Mouse (Mus musculus): ENCODE measurements around the gene Dnlz. TPM values are rescaled to one million over a fixed set of nuclear protein-coding genes. Genes with fewer than 3 reads are reported as not detected.

The Dnlz gene
- polyA plus RNA-seq, 1 experiment from 2014 or later, result 25.4 TPM

- Histone ChIP-seq H3K9me3 (no peaks in the 10 kb centered on the region), H3K27me3 (no peaks in the 10 kb centered on the region), H3K4me2 (no peak overlapping the region), H3K9ac (no peak overlapping the region), H3K4me3 (no peak overlapping the region), H3K27ac (no peak overlapping the region), H3K4me1 (peaks cover 13% of the 10 kb centered on the region), H3K36me3 (0 out of 2 replicates have a peak, but pooled peaks cover 3% of the 10 kb centered on the region)
- 72% methylated on average over 4 of the region's 4 CpGs for WGBS
- ATAC-seq (ENCODE audit: insufficient number of reproducible peaks, low FRiP score, low TSS enrichment, low read depth), result no peak
Measured at GRCm38 (mm10) chr2:26356231-26356630, 4.3 kb upstream of the Dnlz start.

DNA sequence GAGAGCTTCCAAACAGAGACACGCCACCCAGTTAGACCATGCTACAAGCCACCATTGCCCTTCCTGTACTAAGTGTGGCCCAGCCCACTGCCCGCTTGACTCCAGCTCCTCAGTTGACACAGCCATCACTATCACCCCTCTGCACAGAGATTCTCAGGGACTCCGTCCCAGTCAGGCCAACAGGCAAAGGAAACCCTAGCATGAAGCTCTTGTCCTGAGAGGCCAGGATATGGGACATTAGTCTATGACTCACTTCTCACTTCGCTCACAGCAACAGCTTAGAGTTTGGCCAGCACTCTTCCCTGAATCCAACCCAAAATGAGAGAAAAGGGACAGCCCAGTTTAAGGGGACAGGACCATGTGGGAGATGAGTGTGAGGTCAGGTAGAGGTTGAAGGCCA, 2.5 kb upstream of the Dnlz start:
- H3K9me3 ChIP-seq, result no peaks in the 10 kb centered on the region
- no peak overlapping the region for H3K4me3 ChIP-seq
- 88% methylated on average over 4 of the region's 4 CpGs for WGBS
- no peak overlapping the region for H3K27ac ChIP-seq
- H3K4me1 ChIP-seq, result peaks cover 25% of the 10 kb centered on the region
- no peak overlapping the region for H3K4me2 ChIP-seq
- no peaks in the 10 kb centered on the region for H3K27me3 ChIP-seq
- no peak overlapping the region for H3K9ac ChIP-seq
- H3K36me3 ChIP-seq, result peaks cover 11% of the 10 kb centered on the region
- ATAC-seq (ENCODE audit: insufficient number of reproducible peaks, low FRiP score, low TSS enrichment, low read depth), result no peak

- no peak overlapping the region for H3K27ac ChIP-seq
- peaks cover 31% of the 10 kb centered on the region for H3K4me1 ChIP-seq
- WGBS, result 87% methylated on average over 11 of the region's 11 CpGs
- H3K4me2 ChIP-seq, result no peak overlapping the region
- peaks cover 22% of the 10 kb centered on the region for H3K36me3 ChIP-seq
- no peaks in the 10 kb centered on the region for H3K27me3 ChIP-seq
- no peak overlapping the region for H3K9ac ChIP-seq
- peak overlapping the region; percentile 85 for H3K4me3 ChIP-seq
- ATAC-seq (ENCODE audit: insufficient number of reproducible peaks, low FRiP score, low TSS enrichment, low read depth), result no peak
- no peaks in the 10 kb centered on the region for H3K9me3 ChIP-seq
Measured at GRCm38 (mm10) chr2:26353066-26353980, 1.4 kb upstream of the Dnlz start.

DNA sequence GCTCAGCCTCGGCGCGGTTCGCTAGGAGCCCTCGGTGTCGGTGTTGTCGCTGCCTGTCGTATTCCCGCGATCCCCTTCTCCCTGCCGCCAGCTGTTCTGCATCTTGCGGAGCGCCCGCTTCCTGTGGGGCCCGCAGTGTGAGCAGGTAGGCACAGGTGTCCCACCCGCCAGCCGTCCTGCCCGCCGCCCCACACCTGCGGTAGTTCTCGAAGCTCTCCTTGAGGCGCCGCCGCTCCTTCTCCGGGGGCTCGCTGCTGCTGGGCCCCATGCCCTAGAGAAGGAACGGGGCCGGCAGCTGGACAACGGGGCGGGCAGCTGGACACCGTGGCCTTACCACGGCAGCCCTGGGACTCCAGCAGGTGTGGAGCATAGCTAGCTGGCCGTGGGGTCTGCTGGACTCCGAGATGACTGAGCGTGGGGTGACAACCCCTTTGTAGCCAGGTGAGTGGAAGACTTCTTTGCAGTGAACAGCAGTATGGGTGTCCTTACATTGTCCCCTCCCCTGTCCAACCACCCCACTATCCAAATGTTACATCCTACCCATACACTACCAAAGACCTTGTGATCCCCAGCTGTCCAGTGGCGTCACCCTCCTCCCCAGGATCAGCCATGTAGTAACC, 491 bp upstream of the Dnlz start:
- WGBS, result 2% methylated on average over 36 of the region's 36 CpGs
- Histone ChIP-seq H3K27ac (peak overlapping the region; percentile 47; the same call in 1 of the 2 replicates), H3K9me3 (no peaks in the 10 kb centered on the region), H3K4me3 (peak overlapping the region; percentile 85), H3K27me3 (no peaks in the 10 kb centered on the region), H3K4me2 (peak overlapping the region; percentile 98), H3K9ac (peak overlapping the region; percentile 76), H3K4me1 (peaks cover 31% of the 10 kb centered on the region), H3K36me3 (peaks cover 31% of the 10 kb centered on the region)
- ATAC-seq (ENCODE audit: insufficient number of reproducible peaks, low FRiP score, low TSS enrichment, low read depth), result no peak

DNA sequence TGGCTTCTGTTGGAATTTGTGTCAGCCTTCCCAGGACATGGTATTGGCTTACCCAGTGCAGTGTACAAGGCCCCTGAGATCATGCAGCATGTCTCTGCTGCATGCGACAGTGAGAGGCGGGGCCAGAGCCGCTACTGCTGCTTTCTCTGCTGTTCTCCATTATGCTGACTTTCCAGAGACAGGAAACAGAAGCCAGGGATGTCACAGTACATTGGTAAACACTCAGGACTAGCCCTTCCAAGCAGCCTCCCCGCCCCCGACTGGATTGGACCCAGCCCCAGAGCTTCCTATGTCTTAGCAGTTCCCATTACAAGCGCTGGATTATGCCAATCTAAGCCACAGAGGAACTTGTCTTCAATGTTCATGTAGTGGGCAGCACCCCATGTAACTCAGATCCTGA, 3.7 kb downstream of the Dnlz start:
- WGBS, result 63% methylated on average over 6 of the region's 6 CpGs
- H3K9me3 ChIP-seq, result no peaks in the 10 kb centered on the region
- no peak overlapping the region for H3K9ac ChIP-seq
- peaks cover 43% of the 10 kb centered on the region for H3K4me1 ChIP-seq
- no peaks in the 10 kb centered on the region for H3K27me3 ChIP-seq
- no peak overlapping the region for H3K4me2 ChIP-seq
- 0 out of 2 replicates have a peak overlapping the region, but pooled peaks have one; percentile 43 for H3K27ac ChIP-seq
- no peak overlapping the region for H3K4me3 ChIP-seq
- H3K36me3 ChIP-seq, result peaks cover 73% of the 10 kb centered on the region
- no peak for ATAC-seq (ENCODE audit: insufficient number of reproducible peaks, low FRiP score, low TSS enrichment, low read depth)

DNA sequence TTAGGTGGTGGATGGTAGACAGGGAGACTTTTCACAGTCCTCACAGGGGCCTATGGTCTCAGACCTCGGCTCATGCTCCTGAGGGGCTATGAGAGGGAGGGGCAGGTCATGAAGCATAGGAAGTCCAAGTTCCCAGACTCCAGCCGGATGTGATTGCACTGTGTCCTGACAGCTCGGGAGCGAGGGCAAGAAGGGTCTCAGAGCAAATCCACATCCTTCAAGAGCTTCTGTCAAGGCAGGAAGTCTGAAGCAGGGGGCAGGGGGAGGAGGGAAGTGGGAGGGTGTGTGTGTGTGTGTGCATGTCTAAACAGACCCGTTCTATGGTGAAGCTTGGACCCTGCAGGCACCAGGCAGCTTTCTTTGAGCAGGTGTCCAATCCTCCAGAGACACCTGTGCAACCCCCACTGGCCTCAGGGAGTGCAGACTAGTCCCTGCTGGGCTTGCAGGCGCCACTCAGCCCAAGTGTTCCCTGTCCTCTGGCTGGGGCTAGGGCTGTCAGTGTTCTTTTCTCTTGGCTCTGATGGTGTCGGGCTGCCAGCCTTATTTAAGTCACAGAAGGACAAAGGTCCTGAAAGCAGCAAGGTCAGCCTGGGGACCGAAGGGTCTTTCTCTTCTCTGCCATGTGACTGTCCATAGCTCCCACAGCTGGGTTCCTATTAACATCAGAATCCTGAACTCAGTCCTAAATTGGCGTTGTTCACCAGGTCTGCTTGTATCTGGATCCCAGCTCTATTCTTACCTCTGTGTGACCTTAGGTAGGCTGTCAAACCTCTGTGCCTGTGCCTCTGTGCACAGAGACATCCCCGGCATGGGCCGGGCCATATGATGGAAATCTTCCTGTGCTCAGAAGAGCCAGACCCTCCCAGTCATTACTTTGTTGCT, 9.1 kb downstream of the Dnlz start:
- no peak overlapping the region for H3K4me2 ChIP-seq
- H3K9ac ChIP-seq, result no peak overlapping the region
- H3K4me3 ChIP-seq, result no peak overlapping the region
- 60% methylated on average over 11 of the region's 11 CpGs for WGBS
- no peaks in the 10 kb centered on the region for H3K9me3 ChIP-seq
- H3K27me3 ChIP-seq, result no peaks in the 10 kb centered on the region
- peak overlapping the region; percentile 57 for H3K27ac ChIP-seq
- no peak for ATAC-seq (ENCODE audit: insufficient number of reproducible peaks, low FRiP score, low TSS enrichment, low read depth)
- H3K4me1 ChIP-seq, result peaks cover 41% of the 10 kb centered on the region
- H3K36me3 ChIP-seq, result peaks cover 93% of the 10 kb centered on the region

- no peak overlapping the region for H3K4me3 ChIP-seq
- peaks cover 85% of the 10 kb centered on the region for H3K36me3 ChIP-seq
- no peak overlapping the region for H3K9ac ChIP-seq
- WGBS, result 60% methylated on average over 10 of the region's 10 CpGs
- H3K27me3 ChIP-seq, result no peaks in the 10 kb centered on the region
- H3K27ac ChIP-seq, result peak overlapping the region; percentile 57
- no peak overlapping the region for H3K4me2 ChIP-seq
- peak; percentile 36; the same call in 1 of the 2 replicates for ATAC-seq (ENCODE audit: insufficient number of reproducible peaks, low FRiP score, low TSS enrichment, low read depth)
- peaks cover 40% of the 10 kb centered on the region for H3K4me1 ChIP-seq
- no peaks in the 10 kb centered on the region for H3K9me3 ChIP-seq
Measured at GRCm38 (mm10) chr2:26342044-26342443, 9.9 kb downstream of the Dnlz start.

- H3K27ac ChIP-seq, result peak overlapping the region; percentile 71
- no peaks in the 10 kb centered on the region for H3K27me3 ChIP-seq
- 95% methylated on average over 2 of the region's 2 CpGs for WGBS
- H3K9ac ChIP-seq, result no peak overlapping the region
- ATAC-seq (ENCODE audit: insufficient number of reproducible peaks, low FRiP score, low TSS enrichment, low read depth), result peak; percentile 70; the same call in 1 of the 2 replicates
- no peaks in the 10 kb centered on the region for H3K9me3 ChIP-seq
- no peak overlapping the region for H3K4me3 ChIP-seq
- peaks cover 35% of the 10 kb centered on the region for H3K4me1 ChIP-seq
- H3K4me2 ChIP-seq, result 0 out of 2 replicates have a peak overlapping the region, but pooled peaks have one; percentile 2
- H3K36me3 ChIP-seq, result peaks cover 80% of the 10 kb centered on the region
Measured at GRCm38 (mm10) chr2:26341510-26341981, 10.4 kb downstream of the Dnlz start.

DNA sequence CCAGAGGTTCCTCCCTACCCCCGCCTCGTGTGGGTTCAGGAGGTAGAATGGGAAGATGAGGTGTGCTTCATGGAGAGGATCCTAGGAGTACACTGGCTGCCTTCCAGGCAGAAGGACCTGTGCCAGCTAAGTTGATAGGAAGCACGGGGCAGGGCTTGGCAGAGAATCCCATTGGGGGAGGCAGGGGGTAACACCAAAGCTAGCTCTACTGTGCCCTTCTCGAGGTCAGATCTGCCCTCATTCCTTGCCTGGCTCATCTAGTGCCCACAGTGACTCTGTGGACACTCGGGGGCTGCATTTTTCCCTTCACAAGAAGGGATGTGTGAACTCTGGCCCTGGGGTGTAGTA, 12.7 kb downstream of the Dnlz start:
- ATAC-seq (ENCODE audit: insufficient number of reproducible peaks, low FRiP score, low TSS enrichment, low read depth), result no peak
- Histone ChIP-seq H3K4me2 (no peak overlapping the region), H3K4me1 (peaks cover 31% of the 10 kb centered on the region), H3K4me3 (no peak overlapping the region), H3K27ac (no peak overlapping the region), H3K9me3 (no peaks in the 10 kb centered on the region), H3K27me3 (no peaks in the 10 kb centered on the region), H3K36me3 (peaks cover 57% of the 10 kb centered on the region), H3K9ac (no peak overlapping the region)
- 88% methylated on average over 5 of the region's 5 CpGs for WGBS

DNA sequence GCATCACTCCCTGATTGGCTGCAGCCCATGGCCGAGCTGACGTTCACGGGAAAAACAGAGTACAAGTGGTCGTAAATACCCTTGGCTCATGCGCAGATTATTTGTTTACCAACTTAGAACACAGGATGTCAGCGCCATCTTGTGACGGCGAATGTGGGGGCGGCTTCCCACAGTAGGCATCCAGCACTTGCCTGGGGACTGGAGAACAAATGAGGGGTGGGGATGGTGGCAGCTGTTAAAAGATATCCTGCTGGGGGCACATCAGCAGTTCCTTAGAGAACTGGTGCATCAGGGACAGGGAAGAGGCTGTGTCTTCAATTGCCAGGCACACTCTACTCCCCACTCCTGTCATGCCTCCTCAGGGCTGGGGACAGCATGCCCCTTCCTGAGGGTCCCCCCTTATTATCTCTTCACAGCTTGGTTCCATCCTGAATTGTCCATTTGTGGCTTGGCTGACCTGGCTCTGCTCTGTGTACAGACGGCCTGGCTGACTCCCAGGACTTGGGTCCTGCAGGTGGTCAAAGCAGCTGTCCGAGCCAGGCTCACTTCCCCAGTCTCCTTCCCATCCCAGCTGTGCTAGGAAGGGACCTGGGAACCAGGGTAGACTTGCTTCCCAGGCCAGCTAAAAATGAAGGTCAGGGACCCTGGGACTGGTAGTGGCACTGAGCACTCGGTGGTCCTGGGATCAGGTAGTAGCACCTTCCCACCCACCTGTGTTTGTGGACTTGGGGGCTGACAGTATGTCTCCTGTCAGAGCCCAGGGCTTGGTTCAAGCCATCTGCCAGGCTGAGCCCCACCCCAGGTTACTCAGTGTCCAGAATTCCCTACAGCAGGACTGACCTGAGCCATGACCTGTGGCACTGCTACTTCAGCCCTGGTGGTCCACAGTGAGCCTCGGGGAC, 13.4 kb downstream of the Dnlz start:
- Histone ChIP-seq H3K27me3 (no peaks in the 10 kb centered on the region), H3K27ac (no peak overlapping the region), H3K4me3 (no peak overlapping the region), H3K4me2 (no peak overlapping the region), H3K4me1 (peaks cover 31% of the 10 kb centered on the region), H3K36me3 (peaks cover 50% of the 10 kb centered on the region), H3K9me3 (no peaks in the 10 kb centered on the region), H3K9ac (no peak overlapping the region)
- ATAC-seq (ENCODE audit: insufficient number of reproducible peaks, low FRiP score, low TSS enrichment, low read depth), result no peak
- WGBS, result 79% methylated on average over 10 of the region's 13 CpGs

GRCm38 (mm10) chr2:26330702-26331101, 21.2 kb downstream of the Dnlz start:
- H3K4me1 ChIP-seq, result no peaks in the 10 kb centered on the region
- H3K9ac ChIP-seq, result no peak overlapping the region
- 77% methylated on average over 6 of the region's 6 CpGs for WGBS
- peak overlapping the region; percentile 71 for H3K27ac ChIP-seq
- no peaks in the 10 kb centered on the region for H3K9me3 ChIP-seq
- no peak overlapping the region for H3K4me3 ChIP-seq
- no peaks in the 10 kb centered on the region for H3K27me3 ChIP-seq
- ATAC-seq (ENCODE audit: insufficient number of reproducible peaks, low FRiP score, low TSS enrichment, low read depth), result peak; percentile 43; the same call in 1 of the 2 replicates
- H3K36me3 ChIP-seq, result peaks cover 65% of the 10 kb centered on the region
- no peak overlapping the region for H3K4me2 ChIP-seq
